Mouse (Mus musculus): ENCODE results near the gene Myog.

DNA sequence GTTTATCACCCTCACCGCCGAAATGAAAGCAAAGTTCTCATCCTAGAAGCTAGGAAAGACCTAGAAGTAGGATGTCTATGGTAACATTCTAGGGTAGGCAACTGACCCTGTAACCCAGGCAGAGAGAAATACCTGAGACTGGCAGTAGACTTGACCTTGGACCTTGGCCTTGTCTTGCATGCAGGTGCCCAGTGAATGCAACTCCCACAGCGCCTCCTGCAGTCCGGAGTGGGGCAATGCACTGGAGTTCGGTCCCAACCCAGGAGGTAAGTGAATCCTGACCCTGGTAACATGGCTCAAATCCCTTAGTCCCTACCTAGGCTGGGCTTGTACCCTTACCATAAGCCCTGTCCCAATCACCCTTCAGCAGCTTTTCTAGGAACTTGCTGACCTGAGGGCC lies 1.1 kb downstream of the Myog start:
- no peak for TF ChIP-seq CTCF (IDR thresholded peaks at IDR 0.05; ENCODE audit: borderline replicate concordance, control insufficient read depth, extremely low read depth, insufficient read depth, low read length, poor library complexity)
- no peak for TF ChIP-seq POLR2A (IDR thresholded peaks at IDR 0.05; ENCODE audit: control insufficient read depth, extremely low read depth, insufficient read depth, low read length, poor library complexity)

Measured in thymus, adult 2 months (tissue).